Mouse (Mus musculus) right cerebral cortex, postnatal 4 days (tissue): ENCODE measurements at regions not wholly inside any gene's neighbourhood (a gene's known extent, or its start where the extent isn't known, plus 50 kb on each side); places are given as distances from the start of the nearest gene placed in this dataset.

Experiments
- DNase-seq: peaks from one replicate; pipeline ENCODE4 v3.0.0-alpha.2; 2022

DNA sequence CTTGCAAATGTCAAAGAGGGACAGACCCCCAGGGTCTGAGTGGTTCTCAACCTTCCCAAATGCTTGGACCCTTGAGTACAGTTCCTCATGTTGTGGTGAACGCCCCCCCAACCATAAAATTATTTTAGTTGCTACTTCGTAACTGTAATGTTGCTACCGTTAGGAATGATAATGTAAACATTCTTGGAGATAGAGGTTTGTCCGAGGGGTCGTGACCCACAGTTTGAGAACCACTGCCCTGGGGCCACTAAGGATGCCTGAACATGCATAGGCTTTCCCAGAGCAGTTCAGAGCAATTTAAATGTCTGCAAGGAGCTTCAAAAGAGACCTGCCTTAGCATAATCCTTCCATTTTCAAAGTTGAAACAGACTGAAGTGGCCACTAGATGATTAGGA is 407.8 kb downstream of the Gm45692 start:
- no peak for DNase-seq

DNA sequence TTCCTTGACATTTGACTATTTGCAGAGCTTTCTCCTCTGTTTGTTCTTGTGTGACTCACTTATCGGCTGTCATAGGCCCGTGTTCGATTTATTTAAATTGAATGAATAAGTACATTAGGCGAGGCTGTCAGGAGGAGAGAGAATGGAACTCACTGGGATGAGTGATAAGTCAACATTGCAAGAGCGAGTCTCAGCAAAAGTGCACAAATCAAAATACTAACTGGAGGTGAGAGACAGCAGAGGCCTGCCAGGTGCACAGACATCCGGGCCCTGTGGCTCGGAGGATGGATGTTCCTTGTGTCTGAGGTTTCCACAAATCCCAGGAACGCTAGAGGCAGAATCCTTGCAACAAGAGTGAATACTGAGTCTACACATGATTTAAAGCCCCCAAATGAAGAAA is 410.6 kb downstream of the Gm45692 start:
- DNase-seq = no peak

DNA sequence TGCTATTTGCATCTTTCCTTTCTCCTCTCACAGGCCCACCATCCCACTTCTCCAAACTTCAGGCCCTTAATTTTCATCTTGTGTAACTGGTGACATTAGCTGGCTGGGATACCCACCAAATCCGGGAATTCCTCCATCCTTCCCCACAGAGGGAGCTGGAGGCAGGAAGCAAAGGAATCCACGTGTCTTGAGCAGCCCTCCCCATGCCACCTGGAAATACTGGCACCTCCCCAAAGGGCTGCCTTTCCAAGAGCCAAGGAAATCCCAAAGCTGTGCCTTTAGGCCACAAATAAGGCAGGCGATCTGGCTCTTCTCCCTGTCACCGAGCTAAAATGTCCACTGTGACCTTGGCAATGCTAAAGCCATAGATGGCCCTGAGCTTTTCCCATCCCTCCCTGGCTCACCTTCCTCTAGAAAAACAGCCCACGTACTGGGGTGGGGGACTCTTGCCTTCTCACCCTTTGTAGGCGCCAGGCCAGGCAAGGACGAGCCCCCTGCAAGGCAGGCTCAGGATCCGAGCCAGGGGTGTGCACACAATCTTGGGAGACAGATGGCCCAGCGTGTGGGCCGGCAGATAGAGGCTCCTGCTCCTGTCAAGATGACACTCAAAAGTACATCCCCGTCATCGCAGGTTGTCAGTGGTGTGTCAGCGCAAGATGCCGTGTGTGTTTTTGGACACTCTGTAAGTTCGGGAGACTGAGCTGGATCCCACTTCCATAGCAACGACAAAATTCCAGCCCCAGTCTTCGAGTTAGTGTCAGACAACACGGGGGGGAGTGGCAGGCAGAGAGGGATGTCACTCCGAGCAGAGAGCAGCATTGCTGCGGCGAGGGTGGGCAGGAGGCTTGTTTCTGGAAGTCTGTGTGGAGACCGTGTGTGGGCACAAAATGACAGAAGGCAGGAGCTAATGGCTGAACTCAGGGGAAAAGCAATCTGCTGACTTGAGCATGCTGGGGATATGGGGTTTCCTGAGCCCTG is 414.4 kb downstream of the Gm45692 start:
- peak; percentile 33 for DNase-seq

DNA sequence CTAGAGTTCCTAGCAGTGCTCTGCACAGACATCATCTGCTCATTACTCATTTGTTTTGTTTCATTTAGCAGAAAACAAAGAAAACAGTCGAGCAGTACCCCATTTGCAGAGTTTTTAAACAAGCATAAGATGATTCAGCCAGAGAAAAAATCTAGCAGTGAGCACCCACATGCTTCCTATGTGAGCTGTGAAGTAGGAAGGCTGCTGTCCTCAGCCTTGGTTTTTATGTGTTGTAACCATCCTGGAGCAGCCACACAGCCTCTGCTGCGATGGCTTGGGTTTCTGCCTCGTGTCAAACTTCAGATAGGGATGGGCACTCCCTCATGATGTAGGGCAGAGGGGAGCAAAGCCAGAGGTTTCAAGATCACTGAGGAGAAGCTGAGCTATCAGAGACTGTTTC is 416.5 kb downstream of the Gm45692 start:
- DNase-seq = no peak

DNA sequence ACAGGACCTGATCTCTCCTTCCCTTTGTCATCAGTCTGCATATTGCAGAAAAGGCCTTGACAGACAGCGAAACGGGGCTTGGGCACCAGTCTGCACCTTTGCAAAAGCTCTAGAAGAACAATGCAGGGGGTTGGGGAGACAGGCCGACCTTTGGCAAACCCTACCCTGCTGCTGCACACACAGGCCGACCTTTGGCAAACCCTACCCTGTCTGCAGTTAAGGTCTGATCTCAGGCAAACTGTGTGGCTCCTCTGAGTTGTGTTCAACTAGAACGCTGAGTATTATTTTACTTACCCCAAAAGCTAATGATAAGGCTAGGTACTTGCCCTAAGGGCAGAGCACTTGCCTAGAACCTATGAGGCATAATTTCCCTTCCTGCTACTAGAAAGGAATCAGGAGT is 423.4 kb upstream of the Zfp703 start:
- DNase-seq = no peak

DNA sequence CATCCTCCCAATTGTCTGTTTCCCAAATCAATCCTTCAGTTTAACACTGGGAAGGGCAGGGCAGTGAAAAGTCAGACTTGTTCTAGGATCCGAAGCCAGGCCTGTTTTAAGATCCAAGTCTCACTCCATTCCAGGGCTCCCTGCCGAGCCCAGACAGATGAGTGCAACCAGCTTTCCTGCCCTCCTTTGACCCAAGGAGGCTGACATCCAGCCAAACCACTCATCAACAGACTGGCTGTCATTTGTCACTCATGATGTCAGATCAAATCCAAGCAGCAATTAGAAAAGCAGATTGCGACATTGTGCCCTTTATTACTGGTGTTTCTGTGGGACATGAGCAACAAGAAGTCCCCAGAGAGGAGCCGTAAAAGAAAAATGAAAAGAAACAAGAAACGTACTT is 417.9 kb upstream of the Zfp703 start:
- DNase-seq = no peak

DNA sequence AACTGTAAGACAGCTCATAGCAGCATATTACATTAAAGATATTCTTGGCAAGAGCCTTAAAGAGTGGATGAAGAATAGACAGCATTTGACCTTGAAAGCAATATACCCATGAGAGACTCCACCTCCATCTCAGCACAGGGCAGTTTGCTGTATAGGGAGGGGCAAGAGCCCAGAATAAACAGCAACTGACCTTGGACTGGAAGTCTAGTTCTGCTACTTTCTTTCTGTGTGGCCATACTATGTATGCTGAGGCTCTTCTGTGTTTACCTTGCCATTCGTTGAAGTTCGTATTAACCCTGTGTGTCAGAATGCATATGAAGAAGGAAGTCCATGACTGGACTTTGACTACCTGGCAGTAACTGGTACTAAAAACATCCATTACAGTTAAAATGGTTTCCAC is 414.0 kb upstream of the Zfp703 start:
- DNase-seq = no peak

DNA sequence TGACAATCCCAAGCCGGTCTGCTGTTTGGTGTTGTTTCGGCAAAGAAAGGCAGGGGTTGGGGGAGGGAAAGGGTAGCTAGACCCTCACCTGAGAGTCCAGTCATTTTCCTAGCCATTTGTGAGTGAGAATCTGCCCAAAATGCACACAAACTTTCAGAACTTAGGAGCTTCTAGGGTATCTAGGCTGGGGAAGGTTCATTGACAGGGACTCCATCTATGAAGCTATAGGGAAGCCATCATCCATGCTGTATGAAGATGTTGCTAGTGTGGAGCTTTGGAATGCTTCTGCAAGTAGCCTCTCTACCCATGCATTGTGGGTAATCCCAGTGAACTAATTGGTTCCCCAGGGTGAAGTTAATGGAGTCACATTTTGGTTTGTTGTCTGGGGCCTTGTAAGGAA is 412.9 kb upstream of the Zfp703 start:
- DNase-seq = no peak

DNA sequence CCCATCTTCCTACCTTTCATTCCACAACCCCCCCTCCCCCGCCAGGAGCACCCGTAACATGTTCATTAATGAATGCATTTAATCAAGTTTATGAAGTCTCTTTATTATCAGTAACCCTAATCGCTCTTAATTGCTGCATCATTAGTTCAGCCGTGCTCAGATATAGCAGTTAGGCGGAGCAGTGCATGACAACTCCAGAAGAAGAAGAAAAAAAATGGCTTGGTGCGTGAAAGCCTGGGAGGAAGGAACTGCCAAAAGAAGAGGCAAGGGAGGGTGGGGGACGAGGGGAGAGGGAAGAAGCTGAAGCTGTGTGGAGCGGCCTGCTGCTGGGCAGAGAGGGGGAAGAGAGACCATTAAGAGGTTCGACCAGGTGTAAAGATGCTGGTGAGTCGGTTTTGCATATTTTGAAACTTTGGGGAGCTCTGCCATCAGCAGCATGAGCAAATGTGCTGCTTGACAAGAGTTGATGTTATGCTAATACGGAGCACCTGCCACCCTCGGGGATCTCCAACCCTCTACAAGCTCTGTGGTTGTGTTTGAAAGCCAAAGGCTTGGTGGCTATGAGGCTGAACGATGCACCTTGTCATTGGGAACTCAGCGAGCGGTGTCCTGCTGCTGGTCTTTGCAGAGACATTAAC is 408.6 kb upstream of the Zfp703 start:
- DNase-seq = no peak

DNA sequence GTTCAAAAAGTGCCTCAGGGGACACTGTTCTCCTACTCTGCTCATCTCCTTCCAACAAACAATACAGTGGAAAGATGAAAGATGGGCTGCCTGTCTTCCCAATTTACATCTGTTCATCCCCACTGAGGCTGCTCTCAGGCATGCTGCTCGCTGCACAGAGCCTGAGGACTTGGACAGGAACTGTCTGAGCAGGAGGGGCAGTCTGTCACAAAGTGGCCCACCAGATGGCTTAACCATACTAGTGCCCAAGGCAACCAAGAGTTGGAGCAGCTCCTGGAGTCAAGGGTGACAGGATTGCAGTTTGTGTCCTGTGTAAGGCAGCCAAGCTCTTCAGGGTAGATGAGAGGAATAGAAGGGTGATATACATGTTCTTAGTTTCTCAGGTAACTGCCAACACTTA is 388.3 kb upstream of the Zfp703 start:
- DNase-seq = no peak

DNA sequence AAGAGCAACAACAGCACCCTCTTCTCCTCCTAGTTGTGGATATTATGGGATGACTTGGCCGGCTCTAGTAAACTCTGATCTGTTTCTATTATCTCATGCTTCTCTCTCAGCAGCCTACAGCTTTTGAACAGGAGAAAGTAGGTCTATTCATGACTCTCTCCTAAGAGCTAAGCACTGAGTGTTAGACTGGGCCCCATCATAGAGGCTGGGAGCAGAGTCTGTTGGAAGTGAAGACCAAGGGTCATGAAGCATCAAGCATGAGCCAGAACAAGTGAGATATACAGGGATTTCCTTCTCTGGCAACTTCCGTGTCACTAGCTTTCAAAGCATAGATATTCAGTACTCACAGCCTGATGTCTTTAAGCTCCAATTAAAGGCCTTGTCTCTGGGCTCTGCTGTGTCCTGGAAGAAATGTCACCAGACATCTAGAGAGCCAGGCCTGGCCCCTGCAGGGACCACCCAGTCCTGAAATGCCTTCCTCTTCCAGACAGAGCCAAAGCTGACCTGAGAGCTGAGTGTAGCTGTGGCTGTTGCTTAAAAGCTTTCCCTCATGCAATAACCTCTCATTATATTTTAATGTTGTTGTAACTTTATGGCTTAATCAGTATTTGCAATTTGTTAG is 386.4 kb upstream of the Zfp703 start:
- DNase-seq = no peak

DNA sequence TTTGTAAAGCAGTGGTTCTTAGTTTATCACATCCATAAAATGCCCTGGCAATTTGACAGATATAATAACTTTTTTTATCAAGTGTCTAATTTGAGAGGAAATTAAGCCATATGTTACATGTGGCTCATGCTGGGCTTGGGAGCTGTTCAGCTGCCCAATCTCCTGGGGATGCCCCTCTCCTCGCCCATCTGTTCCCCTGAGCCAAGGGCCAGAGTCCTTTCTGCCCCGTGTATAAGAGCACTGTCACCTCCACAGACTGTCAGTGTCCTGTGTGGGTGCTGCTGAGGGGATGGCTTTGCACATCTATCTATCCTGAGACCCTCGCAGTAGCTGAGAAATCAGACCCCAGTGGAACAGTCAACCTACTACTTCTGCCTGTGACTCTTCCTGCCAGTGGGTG is 385.9 kb upstream of the Zfp703 start:
- no peak for DNase-seq

DNA sequence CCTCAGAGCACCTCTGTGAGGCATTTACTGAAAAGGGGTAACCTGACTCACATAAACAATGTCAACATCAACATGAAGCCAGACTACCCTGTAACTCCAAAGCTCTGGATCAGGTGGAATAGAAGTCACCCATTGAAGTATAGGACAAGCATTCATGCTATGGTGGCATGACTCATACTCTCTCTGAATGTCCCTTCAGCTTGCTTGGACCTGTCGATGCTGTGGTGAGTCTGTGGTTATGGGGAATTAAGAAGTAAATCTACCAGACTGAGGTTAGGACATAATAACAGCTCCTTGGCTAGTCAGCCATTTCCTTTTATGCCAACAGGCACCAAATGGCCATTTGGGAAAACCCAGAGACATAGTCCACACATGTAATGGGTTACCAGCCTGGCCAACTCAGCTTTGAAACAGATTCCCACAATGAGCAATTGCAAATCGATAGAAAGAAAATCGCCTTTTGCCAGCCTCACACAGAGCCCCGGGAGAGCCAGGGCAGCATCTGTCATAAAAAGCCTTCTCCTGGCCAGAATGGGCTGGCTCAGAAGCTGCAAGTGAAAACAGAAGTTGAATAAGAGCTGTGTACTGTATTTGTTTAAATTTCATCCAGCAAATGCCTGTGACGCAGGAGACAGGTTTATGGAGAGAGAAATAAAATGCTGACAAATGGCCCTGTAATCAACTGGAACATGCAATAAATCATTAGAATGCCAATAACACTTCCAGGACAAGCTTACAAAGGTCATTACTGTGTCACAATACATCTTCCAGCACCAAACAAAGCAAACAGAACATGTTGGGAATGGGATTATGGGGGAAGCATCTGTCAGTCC is 383.4 kb upstream of the Zfp703 start:
- no peak for DNase-seq

DNA sequence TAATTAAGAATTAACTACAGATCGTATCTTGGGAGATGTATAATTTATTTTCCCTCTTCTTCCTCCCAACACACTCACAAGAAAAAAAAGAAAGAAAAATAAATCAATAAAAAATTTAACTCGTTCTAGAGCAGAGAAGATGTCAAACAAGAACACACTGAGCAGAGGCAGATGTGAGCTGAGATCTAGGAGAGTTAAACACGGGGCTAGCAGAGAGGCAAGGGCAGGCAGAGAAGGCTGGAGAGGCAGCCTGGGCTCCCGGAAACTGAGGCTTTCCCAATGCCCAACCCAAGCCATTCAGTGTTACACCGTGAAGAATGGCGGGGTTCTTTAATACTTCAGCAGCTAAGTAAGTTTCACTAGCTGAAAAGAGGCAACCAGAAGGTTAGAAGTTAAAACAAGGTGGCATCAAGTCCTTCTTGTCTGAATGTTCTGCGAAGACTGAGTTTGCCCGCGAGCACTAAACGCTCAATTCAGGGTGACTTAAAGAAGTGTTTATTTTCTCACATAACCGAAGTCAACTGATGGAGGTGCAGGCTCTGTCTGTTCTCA is 382.7 kb upstream of the Zfp703 start:
- no peak for DNase-seq

DNA sequence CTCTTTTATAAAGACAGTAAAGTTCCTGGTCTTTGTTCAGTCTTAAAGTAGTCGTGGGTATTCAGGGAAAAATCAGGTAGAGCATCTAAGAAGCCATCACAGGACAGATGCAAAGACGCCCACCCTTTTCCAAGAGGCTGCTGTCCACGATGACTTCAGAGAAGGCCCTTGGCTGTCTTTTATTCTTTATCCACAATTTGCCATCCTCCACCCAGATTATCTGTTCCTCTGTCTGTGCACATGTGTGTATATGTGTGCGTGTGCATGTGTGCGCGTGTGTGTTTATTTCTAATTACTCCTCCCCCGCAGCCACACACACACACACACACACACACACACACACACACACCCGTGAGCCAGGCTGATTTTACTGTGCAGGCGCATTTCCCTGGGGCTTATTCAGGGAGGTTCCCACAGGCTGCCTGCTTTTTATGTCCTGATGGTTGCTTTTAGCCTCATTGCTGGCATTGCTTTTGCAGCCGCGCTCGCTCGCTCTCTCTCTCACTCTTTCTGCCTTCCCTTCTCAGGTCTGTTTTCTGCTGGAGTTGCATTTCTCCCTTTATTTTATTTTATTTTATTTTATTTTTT is 381.6 kb upstream of the Zfp703 start:
- peak; percentile 12 for DNase-seq

DNA sequence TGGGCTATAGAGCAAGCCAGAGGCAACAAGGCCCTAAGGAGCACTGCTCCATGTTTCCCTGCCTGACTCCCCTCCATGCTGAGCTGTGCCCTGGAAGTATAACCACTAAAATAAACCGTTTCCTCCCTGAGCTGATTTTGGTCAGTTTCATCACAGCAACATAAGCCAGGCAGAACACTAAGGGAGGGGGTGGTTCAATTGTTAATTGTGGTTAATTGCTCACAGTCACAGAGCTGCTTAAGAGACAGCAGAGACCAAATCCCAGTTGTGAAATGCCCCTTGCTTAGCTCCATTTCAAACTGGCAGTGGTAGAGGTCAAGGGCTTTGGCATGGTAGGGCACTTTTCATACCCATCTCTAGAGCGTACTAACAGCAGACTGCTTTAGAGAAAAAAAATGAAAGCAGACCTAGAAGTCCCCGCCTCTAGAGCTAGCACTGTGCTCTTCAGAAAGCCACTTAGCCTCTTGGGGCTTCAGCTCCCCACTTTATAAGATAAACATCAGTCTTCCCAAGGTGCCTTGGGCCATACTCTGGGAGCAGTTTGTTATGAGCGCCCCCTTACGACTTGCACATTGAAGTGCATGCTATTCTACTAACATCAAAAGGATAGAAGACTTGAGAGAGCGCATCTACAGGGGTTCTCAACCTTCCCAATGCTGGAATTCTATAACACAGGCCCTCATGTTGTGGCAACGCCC is 380.3 kb upstream of the Zfp703 start:
- no peak for DNase-seq

DNA sequence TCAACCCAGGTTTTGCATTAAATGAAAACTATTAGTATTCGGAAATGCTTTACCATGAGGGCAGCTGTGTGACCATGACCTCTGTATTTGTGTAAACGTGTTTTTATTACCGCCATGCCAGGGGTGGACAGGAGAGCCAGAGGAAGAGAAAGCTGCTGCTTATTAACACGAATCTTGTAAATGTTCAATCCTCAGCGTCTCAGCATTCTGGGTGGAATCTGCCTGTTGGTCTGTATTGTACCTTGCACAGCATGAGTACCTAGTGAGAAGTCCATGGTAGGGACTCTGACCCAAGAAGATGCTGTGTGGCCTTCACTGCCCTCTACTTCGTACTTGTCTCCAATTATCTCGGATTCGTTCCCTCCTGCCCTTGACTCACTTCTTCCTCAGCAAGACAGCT is 378.6 kb upstream of the Zfp703 start:
- no peak for DNase-seq

DNA sequence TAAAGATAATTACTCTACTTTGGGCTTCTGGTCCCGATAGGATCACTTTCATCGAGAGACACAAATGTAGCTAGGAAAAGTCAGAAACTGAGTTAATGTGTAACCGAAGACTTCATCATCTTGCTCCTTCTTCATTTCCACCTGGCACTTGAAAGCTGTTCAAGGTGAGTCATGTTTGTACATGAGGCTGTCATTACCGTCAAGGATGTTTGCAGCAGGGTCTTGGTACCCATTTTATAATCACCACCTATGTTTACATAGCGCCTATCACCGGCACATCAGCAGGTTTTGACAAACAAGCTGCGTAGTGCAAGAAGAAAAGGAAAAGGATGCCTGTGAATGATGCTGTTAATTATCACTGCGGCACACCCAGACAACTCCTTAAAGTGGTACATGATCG is 377.0 kb upstream of the Zfp703 start:
- DNase-seq = no peak

DNA sequence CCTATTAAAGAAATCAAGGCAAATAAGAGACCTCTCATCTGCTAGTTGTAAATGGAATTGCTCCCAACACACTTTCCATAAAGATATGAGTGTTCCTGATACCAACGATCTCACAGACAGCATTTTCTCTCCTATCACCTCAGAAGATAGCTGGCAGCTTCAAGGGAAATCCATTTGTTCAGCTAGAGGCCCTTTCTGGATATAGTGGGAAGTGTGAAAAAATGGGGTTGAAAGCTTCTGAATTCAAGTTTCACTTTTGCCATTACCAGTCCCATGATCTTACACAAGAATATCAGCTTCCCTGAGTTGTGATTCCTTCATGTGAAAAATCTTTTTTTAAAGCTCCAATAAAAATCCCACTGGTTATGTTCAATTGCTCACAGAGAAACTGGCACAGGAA is 369.1 kb upstream of the Zfp703 start:
- no peak for DNase-seq

DNA sequence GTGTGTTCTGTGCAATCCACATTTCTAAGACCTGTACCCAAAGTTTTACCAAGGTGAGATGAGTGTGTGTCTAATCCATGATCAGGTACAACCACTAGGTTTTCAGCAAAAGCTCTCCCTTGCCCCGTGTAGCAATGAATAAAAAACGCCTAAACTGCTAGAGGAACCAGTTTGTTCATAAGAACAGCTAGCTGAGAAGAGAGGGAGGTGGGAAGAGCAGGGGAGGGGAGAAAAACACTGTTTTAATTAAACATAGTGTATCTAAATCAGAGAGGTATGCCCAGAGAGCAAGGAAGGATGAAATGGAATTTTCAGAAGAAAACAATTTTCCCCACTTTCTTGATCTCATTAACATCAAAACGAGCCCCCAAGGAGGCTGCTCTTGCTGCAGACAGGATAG is 368.5 kb upstream of the Zfp703 start:
- no peak for DNase-seq

DNA sequence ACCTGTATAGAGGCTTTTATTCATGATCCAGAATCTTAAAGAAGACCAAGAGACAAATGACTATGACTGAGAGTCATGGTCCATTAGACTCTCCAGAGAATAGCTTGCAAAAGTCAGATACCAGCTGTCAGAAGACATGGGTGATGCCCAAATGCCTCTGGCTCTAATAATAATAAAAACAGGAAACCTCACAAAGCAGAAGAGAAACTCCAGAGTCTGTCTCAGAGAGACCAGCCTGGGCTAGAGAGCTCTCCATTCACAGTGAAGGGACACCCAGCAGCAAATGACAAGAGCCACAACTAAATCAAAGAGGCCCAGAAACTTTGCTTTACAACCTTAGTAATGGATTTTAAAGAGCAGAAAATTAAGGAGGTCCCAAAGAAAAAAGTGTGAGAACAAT is 365.0 kb upstream of the Zfp703 start:
- no peak for DNase-seq
